Mouse (Mus musculus) leukemia stem cell, adult 10-12 weeks (primary cell): Measurements from ENCODE around the gene Tab2. TPM values are rescaled to one million over a fixed set of nuclear protein-coding genes. Genes with fewer than 3 reads are reported as not detected.

Source experiments
- polyA plus RNA-seq: library from polyadenylated mRNA; stranded (reverse); fragments of >175 nt; gene quantifications from 2 replicates; pipeline ENCODE4 v1.2.3, GENCODE M21; 2012; ENCODE audit warnings: low replicate concordance

Gene Tab2
- polyA plus RNA-seq, result 10.2 and 12.4 TPM in 2 replicates

DNA sequence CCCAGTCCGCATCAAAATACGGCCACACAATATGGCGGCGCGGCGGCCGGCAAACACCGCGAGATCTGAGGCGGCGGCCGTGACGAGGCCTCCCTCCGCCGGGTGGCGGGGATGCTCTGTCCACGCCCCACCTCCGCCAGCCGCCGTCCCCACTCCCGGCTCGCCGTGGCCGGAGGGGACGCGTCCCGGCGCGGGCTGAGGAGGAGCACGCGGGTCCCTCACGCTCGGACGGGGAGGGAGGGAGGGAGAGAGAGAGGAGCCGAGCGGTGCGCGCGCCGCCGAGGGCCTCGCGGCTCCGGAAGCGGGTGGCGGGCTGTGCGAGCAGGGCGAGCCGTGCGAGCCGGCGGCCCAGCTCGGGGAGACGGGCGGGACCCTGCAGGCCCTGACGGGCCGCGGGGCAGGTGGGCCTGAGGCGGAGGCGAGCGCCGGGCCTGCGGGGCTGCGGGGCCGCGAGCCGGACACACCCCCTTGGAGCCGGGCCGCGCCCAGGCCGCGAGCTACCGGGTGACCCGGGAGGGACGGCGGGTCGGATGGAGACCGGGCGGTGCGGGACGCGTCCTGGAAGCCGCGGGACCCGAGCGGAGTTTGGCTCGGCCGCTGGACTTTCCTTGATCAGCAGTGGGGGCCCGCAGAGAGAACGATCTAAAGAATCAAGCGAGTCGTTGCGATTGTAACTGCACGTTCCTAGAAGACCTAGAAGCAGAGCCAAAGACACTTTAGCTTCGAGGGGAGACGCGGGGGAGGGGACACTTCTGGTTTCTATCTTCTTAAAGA, at the start of gene Tab2:
Gene Tab2, minus strand, starts transcription at position 3 of the 774 bp plus-strand sequence.

Other genes starting within 250 kb of the Tab2 start
- gene Katna1, start 230.2 kb downstream of the Tab2 start, polyA plus RNA-seq, result 0.32 and 0.92 TPM in 2 replicates
- gene Ginm1, start 163.4 kb downstream of the Tab2 start, polyA plus RNA-seq, result 14.8 and 26.1 TPM in 2 replicates
- 0.34 and 5.1 TPM in 2 replicates for gene Ppil4, start 163.3 kb downstream of the Tab2 start, polyA plus RNA-seq
- 4.9 and 5.5 TPM in 2 replicates for gene Zc3h12d, start 123.8 kb downstream of the Tab2 start, polyA plus RNA-seq